Mouse (Mus musculus) stomach, embryonic 15.5 days (tissue): ENCODE measurements around the gene Pik3cb. TPM values are rescaled to one million over a fixed set of nuclear protein-coding genes. Genes with fewer than 3 reads are reported as not detected.
A peak's percentile ranks its signal among the peaks of the same experiment; 100 is the strongest.

Source experiments
- ATAC-seq: fragments of 200-750 bp; cut with Nextera tagmentation; 2 replicates; pipeline ENCODE4 v1.8.0; 2017; ENCODE audit warnings: low read depth, moderate number of reproducible peaks, moderate TSS enrichment; ENCODE audit not compliant: insufficient read depth, low FRiP score
- H3K27ac ChIP-seq: fragments of 300-500 bp; sonication (generic); 2 replicates; pipeline ENCODE4 v1.5.1; 2015; ENCODE audit warnings: mild to moderate bottlenecking, inconsistent platforms
- H3K27me3 ChIP-seq: fragments of 300-500 bp; sonication (generic); replicated peaks from 2 replicates; pipeline ENCODE4 v1.6.1; 2015; ENCODE audit warnings: inconsistent platforms
- H3K36me3 ChIP-seq: fragments of 300-500 bp; sonication (generic); 2 replicates; pipeline ENCODE4 v1.6.1; 2015; ENCODE audit warnings: inconsistent platforms
- H3K4me1 ChIP-seq: fragments of 300-500 bp; sonication (generic); 2 replicates; pipeline ENCODE4 v1.6.1; 2015; ENCODE audit warnings: inconsistent platforms
- H3K4me2 ChIP-seq: fragments of 300-500 bp; sonication (generic); 2 replicates; pipeline ENCODE4 v1.6.1; 2015; ENCODE audit warnings: mild to moderate bottlenecking, inconsistent platforms
- H3K4me3 ChIP-seq: fragments of 300-500 bp; sonication (generic); replicated peaks from 2 replicates; pipeline ENCODE4 v1.5.1; 2015; ENCODE audit warnings: inconsistent platforms
- H3K9ac ChIP-seq: fragments of 300-500 bp; sonication (generic); 2 replicates; pipeline ENCODE4 v1.6.1; 2015; ENCODE audit warnings: inconsistent platforms
- H3K9me3 ChIP-seq: fragments of 300-500 bp; sonication (generic); 2 replicates; pipeline ENCODE4 v1.6.1; 2016; ENCODE audit warnings: inconsistent platforms
- WGBS: fragments of 180-500 bp; shearing (Covaris S2); methylation state at CpG from one replicate; pipeline ENCODE4 v1.1.7; 2015; 5-methylcytosine and 5-hydroxymethylcytosine counted together
- polyA plus RNA-seq: library from polyadenylated mRNA; unstranded; fragments of >200 nt; fragmentation: Nextera tagmentation; extraction: Ambion mirVana; gene quantifications from 2 replicates; pipeline ENCODE4 v1.2.1, GENCODE M21; 2015

The Pik3cb gene
- polyA plus RNA-seq, 1 experiment from 2014 or later: 1.3 TPM

GRCm38 (mm10) chr9:99164148-99164503 is 23.7 kb upstream of the Pik3cb start:
- WGBS: 60% methylated on average over 9 of the region's 9 CpGs
- H3K27me3 ChIP-seq: no peaks in the 10 kb centered on the region
- no peak for ATAC-seq
- H3K36me3 ChIP-seq: no peaks in the 10 kb centered on the region
- H3K4me3 ChIP-seq: no peak overlapping the region
- no peaks in the 10 kb centered on the region for H3K4me1 ChIP-seq
- H3K9ac ChIP-seq: no peak overlapping the region
- no peaks in the 10 kb centered on the region for H3K9me3 ChIP-seq
- no peak overlapping the region for H3K27ac ChIP-seq
- H3K4me2 ChIP-seq: no peak overlapping the region

- Histone ChIP-seq H3K27ac (no peak overlapping the region), H3K4me3 (no peak overlapping the region), H3K36me3 (no peaks in the 10 kb centered on the region), H3K9me3 (no peaks in the 10 kb centered on the region), H3K27me3 (no peaks in the 10 kb centered on the region), H3K9ac (no peak overlapping the region), H3K4me1 (no peaks in the 10 kb centered on the region), H3K4me2 (no peak overlapping the region)
- WGBS: 38% methylated on average over 15 of the region's 15 CpGs
- ATAC-seq: no peak
Observed at GRCm38 (mm10) chr9:99163420-99164147, 23.2 kb upstream of the Pik3cb start.

- Histone ChIP-seq H3K27ac (no peak overlapping the region), H3K4me1 (no peaks in the 10 kb centered on the region), H3K36me3 (no peaks in the 10 kb centered on the region), H3K4me3 (no peak overlapping the region), H3K27me3 (no peaks in the 10 kb centered on the region), H3K9me3 (no peaks in the 10 kb centered on the region), H3K9ac (no peak overlapping the region), H3K4me2 (no peak overlapping the region)
- 84% methylated on average over 2 of the region's 2 CpGs for WGBS
- ATAC-seq: no peak
Observed at GRCm38 (mm10) chr9:99162839-99163238, 22.4 kb upstream of the Pik3cb start.

GRCm38 (mm10) chr9:99160780-99161179 is 20.4 kb upstream of the Pik3cb start:
- WGBS: 68% methylated on average over 5 of the region's 5 CpGs
- H3K27me3 ChIP-seq: no peaks in the 10 kb centered on the region
- no peak overlapping the region for H3K4me3 ChIP-seq
- no peak for ATAC-seq
- H3K9me3 ChIP-seq: no peaks in the 10 kb centered on the region
- no peaks in the 10 kb centered on the region for H3K4me1 ChIP-seq
- no peak overlapping the region for H3K4me2 ChIP-seq
- H3K36me3 ChIP-seq: no peaks in the 10 kb centered on the region
- no peak overlapping the region for H3K27ac ChIP-seq
- no peak overlapping the region for H3K9ac ChIP-seq

GRCm38 (mm10) chr9:99159932-99160331 is 19.5 kb upstream of the Pik3cb start:
- no peaks in the 10 kb centered on the region for H3K27me3 ChIP-seq
- H3K9me3 ChIP-seq: no peaks in the 10 kb centered on the region
- ATAC-seq: 0 out of 2 replicates have a peak, but pooled peaks have one; percentile 16
- H3K4me3 ChIP-seq: no peak overlapping the region
- no peak overlapping the region for H3K4me2 ChIP-seq
- H3K27ac ChIP-seq: no peak overlapping the region
- H3K4me1 ChIP-seq: no peaks in the 10 kb centered on the region
- WGBS: 60% methylated on average over 5 of the region's 5 CpGs
- no peak overlapping the region for H3K9ac ChIP-seq
- H3K36me3 ChIP-seq: no peaks in the 10 kb centered on the region

DNA sequence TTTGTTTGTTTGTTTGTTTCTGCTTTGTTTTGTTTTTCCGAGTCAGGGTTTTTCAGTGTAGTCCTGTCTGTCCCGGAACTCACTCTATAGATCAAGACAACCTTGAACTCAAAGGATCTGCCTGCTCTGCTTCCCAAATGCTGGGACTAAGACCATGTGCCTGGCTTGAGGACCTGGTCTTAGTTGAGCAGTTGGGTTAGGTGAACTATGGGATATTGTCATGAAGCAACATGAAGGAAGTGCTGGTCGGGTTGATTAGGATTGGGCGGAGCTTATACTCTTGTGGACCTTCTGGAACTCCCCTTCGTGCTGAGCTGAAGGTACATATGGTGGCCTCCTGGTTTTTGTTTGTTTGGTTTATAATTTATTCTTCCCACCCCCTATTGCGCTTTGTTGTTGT is 18.3 kb upstream of the Pik3cb start:
- 78% methylated on average over 6 of the region's 6 CpGs for WGBS
- ATAC-seq: no peak
- Histone ChIP-seq H3K9ac (no peak overlapping the region), H3K4me2 (no peak overlapping the region), H3K4me1 (no peaks in the 10 kb centered on the region), H3K4me3 (no peak overlapping the region), H3K27ac (no peak overlapping the region), H3K9me3 (no peaks in the 10 kb centered on the region), H3K27me3 (no peaks in the 10 kb centered on the region), H3K36me3 (no peaks in the 10 kb centered on the region)

GRCm38 (mm10) chr9:99158203-99158632 is 17.8 kb upstream of the Pik3cb start:
- Histone ChIP-seq H3K27me3 (no peaks in the 10 kb centered on the region), H3K27ac (no peak overlapping the region), H3K36me3 (no peaks in the 10 kb centered on the region), H3K4me3 (no peak overlapping the region), H3K9ac (no peak overlapping the region), H3K4me2 (no peak overlapping the region), H3K4me1 (no peaks in the 10 kb centered on the region), H3K9me3 (no peaks in the 10 kb centered on the region)
- WGBS: 62% methylated on average over 7 of the region's 7 CpGs
- 0 out of 2 replicates have a peak, but pooled peaks have one; percentile 25 for ATAC-seq

DNA sequence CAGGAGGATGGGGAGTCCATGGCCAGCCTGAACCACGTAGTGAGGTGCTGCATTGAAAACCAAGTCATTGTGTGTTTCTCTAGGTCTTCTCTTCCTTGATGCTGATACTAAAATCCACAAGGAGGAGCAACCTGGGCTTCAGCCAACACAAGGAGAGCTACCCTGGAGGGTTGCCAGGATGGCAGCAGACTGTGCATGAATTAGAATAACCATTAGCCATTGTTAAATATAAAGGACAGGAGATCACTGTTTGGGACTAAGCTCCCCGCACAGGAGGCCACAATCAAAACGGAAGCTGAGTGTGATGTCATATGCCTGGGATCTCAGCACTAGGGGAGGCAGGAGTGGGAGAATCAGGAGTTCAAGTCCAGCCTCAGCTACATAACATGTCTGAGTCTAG is 13.2 kb upstream of the Pik3cb start:
- Histone ChIP-seq H3K9me3 (no peaks in the 10 kb centered on the region), H3K9ac (no peak overlapping the region), H3K4me3 (no peak overlapping the region), H3K27me3 (no peaks in the 10 kb centered on the region), H3K36me3 (no peaks in the 10 kb centered on the region), H3K4me1 (no peaks in the 10 kb centered on the region), H3K4me2 (no peak overlapping the region), H3K27ac (no peak overlapping the region)
- 46% methylated on average over 3 of the region's 3 CpGs for WGBS
- no peak for ATAC-seq

DNA sequence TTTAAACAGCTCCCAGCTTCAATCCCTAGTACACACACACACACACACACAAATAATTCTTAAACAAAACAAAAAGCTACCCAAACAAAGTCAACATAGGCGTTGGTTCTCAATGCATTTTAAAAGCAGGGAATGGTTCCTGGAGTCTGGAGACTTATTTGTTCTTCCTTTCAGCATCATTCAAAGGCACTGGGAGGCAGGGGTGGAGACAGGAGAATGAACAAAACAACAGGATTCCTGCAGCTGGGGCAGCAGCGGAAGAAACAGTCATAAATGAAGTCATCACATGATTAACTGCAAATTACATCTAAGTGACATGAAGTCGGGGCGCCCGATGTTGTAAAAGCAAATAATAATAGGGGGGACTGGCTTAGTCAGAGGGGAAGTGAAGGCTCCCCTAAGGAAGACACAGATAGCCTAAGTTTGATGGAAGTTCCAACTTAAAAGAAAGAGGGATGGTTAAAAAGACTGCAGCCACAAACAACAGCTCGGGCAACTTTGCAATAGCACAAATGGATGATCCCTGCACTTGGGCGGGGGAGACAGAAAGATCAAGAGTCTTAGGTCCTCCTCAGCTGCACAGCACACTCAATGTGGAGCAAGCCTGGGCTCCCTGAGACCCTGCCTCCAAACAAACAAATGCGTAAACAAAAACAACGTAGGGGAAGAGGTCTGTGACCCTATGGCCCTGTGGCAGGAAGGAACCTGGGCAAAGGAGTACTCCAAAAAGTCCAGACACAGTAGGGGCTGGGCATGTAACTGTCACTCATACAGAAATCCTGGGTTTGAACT is 12.5 kb upstream of the Pik3cb start:
- H3K4me2 ChIP-seq: no peak overlapping the region
- no peak overlapping the region for H3K27ac ChIP-seq
- H3K9me3 ChIP-seq: no peaks in the 10 kb centered on the region
- no peaks in the 10 kb centered on the region for H3K4me1 ChIP-seq
- no peaks in the 10 kb centered on the region for H3K27me3 ChIP-seq
- no peaks in the 10 kb centered on the region for H3K36me3 ChIP-seq
- H3K4me3 ChIP-seq: no peak overlapping the region
- WGBS: 44% methylated on average over 9 of the region's 9 CpGs
- ATAC-seq: no peak
- H3K9ac ChIP-seq: no peak overlapping the region

- Histone ChIP-seq H3K9me3 (no peaks in the 10 kb centered on the region), H3K27ac (no peak overlapping the region), H3K9ac (no peak overlapping the region), H3K4me3 (no peak overlapping the region), H3K4me2 (no peak overlapping the region), H3K27me3 (no peaks in the 10 kb centered on the region), H3K36me3 (no peaks in the 10 kb centered on the region), H3K4me1 (no peaks in the 10 kb centered on the region)
- no peak for ATAC-seq
- whole genome bisulfite sequencing: 73% methylated on average over 27 of the region's 27 CpGs
Observed at GRCm38 (mm10) chr9:99146855-99147735, 6.7 kb upstream of the Pik3cb start.

- Histone ChIP-seq H3K36me3 (no peaks in the 10 kb centered on the region), H3K4me1 (no peaks in the 10 kb centered on the region), H3K4me2 (no peak overlapping the region), H3K9ac (no peak overlapping the region), H3K27ac (no peak overlapping the region), H3K9me3 (no peaks in the 10 kb centered on the region), H3K27me3 (no peaks in the 10 kb centered on the region), H3K4me3 (no peak overlapping the region)
- 52% methylated on average over 6 of the region's 6 CpGs for WGBS
- no peak for ATAC-seq
Observed at GRCm38 (mm10) chr9:99145756-99146155, 5.3 kb upstream of the Pik3cb start.
